Mouse (Mus musculus) forebrain, embryonic 11.5 days (tissue): ENCODE measurements around the gene Zmynd10. TPM values are rescaled to one million over a fixed set of nuclear protein-coding genes. Genes with fewer than 3 reads are reported as not detected.
A peak's percentile ranks its signal among the peaks of the same experiment; 100 is the strongest.

ENCODE experiments used
- ATAC-seq: fragments of 200-750 bp; cut with Nextera tagmentation; replicated peaks from 2 replicates; pipeline ENCODE4 v1.8.0; 2017; ENCODE audit warnings: moderate TSS enrichment; ENCODE audit not compliant: low FRiP score
- DNase-seq: peaks from one replicate; pipeline ENCODE4 v3.0.0-alpha.2; 2017; ENCODE audit warnings: low spot score
- H3K27ac ChIP-seq: fragments of 300-500 bp; sonication (generic); 2 replicates; pipeline ENCODE4 v1.5.1; 2014; ENCODE audit warnings: low read depth, low read length
- H3K27me3 ChIP-seq: fragments of 300-500 bp; sonication (generic); 2 replicates; pipeline ENCODE4 v1.6.1; 2014; ENCODE audit warnings: mild to moderate bottlenecking, low read length, mixed read lengths; ENCODE audit not compliant: control insufficient read depth, insufficient read depth
- H3K36me3 ChIP-seq: fragments of 300-500 bp; sonication (generic); 2 replicates; pipeline ENCODE4 v1.6.1; 2014; ENCODE audit warnings: mild to moderate bottlenecking, low read length, moderate library complexity, mixed read lengths; ENCODE audit not compliant: control insufficient read depth, insufficient read depth
- H3K4me1 ChIP-seq: fragments of 300-500 bp; sonication (generic); replicated peaks from 2 replicates; pipeline ENCODE4 v1.6.1; 2014; ENCODE audit warnings: low read length, mixed read lengths; ENCODE audit not compliant: control insufficient read depth, insufficient read depth
- H3K4me2 ChIP-seq: fragments of 300-500 bp; sonication (generic); 2 replicates; pipeline ENCODE4 v1.6.1; 2014; ENCODE audit warnings: low read depth, mild to moderate bottlenecking, low read length, moderate library complexity, mixed read lengths; ENCODE audit not compliant: severe bottlenecking
- H3K4me3 ChIP-seq: fragments of 300-500 bp; sonication (generic); 2 replicates; pipeline ENCODE4 v1.5.1; 2014; ENCODE audit warnings: low read depth, low read length
- H3K9ac ChIP-seq: fragments of 300-500 bp; sonication (generic); 2 replicates; pipeline ENCODE4 v1.6.1; 2014; ENCODE audit warnings: low read length
- H3K9me3 ChIP-seq: fragments of 300-500 bp; sonication (generic); 2 replicates; pipeline ENCODE4 v1.6.1; 2016; ENCODE audit warnings: low read length, mixed read lengths; ENCODE audit not compliant: control insufficient read depth
- WGBS: fragments of 180-500 bp; shearing (Covaris S2); extraction: QIAGEN DNeasy Blood & Tissue Kit; methylation state at CpG from one replicate; pipeline ENCODE4 v1.1.7; 2014; 5-methylcytosine and 5-hydroxymethylcytosine counted together
- polyA plus RNA-seq: library from polyadenylated mRNA; unstranded; fragments of >200 nt; fragmentation: Nextera tagmentation; extraction: Ambion mirVana; gene quantifications from 2 replicates; pipeline ENCODE4 v1.2.1, GENCODE M21; 2014

Zmynd10 gene
- polyA plus RNA-seq: 1.1 and 2.3 TPM in 2 replicates

DNA sequence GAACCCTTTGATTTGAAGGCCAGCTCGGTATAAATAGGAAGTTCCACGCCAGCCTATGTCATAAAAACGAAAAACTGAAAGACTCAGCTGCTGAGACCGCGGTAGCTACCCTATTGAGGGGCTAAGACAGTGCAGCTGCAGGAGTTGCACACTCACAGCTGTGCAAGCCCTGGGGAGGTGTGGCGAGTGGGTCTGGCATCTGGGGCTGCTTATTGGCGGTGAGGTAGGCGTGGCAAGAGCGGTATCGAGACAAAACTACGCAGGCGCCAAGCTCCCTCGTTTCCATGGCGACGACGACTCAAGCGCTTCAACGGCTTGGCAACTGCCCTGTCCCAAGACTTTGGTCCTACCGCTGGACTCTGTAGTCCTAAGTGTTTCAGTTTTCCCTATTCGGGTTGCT, at the start of gene Zmynd10:
Gene Zmynd10, plus strand, starts transcription at position 273 of the 400 bp plus-strand sequence.
- Histone ChIP-seq H3K9ac (peak within 1 kb of the TSS; percentile 27), H3K4me1 (peaks cover 22% of the 10 kb centered on the region), H3K9me3 (no peaks in the 10 kb centered on the region), H3K4me3 (no peak within 1 kb of the TSS), H3K4me2 (peak within 1 kb of the TSS; percentile 46), H3K27ac (no peak within 1 kb of the TSS), H3K36me3 (no peaks in the 10 kb centered on the region), H3K27me3 (peaks cover 14% of the 10 kb centered on the region)
- ATAC-seq (peak; percentile 74), DNase-seq (peak; percentile 93)
- 3% methylated on average over 20 of the region's 20 CpGs for WGBS

DNA sequence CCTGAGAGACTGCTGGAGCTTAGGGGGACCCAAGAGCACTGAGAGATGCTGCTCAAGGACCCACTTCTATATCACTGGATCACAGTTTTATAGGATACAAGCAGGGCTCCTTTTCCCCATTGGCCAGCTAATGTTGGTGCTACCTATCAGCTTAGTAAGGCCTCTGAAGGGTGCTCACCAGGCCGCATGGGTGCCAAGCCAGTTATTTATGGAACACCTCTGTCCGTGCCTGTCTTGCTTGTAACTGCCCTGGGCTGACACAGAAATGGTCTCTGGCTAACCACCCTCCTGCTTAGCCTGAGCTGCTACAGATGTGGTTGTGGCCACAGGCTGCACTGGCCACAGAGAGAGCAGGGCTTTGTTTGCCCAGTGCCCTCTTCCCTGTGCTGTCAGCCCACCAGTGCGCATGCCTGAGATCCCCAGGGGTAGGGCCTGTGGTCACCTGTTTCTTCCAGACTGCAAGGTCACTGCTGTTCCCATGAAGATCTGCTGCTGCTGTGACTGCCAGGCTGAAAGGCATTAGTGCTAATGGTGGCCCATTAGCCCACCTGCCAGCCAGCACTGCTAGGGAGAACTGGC, 46.3 kb upstream of the Zmynd10 start:
- no peaks in the 10 kb centered on the region for H3K4me1 ChIP-seq
- WGBS: 97% methylated on average over 3 of the region's 3 CpGs
- no peaks in the 10 kb centered on the region for H3K36me3 ChIP-seq
- ATAC-seq (no peak), DNase-seq (no peak)
- H3K27me3 ChIP-seq: no peaks in the 10 kb centered on the region
- H3K9me3 ChIP-seq: no peaks in the 10 kb centered on the region
- no peak overlapping the region for H3K27ac ChIP-seq
- no peak overlapping the region for H3K4me2 ChIP-seq
- H3K9ac ChIP-seq: no peak overlapping the region
- no peak overlapping the region for H3K4me3 ChIP-seq

DNA sequence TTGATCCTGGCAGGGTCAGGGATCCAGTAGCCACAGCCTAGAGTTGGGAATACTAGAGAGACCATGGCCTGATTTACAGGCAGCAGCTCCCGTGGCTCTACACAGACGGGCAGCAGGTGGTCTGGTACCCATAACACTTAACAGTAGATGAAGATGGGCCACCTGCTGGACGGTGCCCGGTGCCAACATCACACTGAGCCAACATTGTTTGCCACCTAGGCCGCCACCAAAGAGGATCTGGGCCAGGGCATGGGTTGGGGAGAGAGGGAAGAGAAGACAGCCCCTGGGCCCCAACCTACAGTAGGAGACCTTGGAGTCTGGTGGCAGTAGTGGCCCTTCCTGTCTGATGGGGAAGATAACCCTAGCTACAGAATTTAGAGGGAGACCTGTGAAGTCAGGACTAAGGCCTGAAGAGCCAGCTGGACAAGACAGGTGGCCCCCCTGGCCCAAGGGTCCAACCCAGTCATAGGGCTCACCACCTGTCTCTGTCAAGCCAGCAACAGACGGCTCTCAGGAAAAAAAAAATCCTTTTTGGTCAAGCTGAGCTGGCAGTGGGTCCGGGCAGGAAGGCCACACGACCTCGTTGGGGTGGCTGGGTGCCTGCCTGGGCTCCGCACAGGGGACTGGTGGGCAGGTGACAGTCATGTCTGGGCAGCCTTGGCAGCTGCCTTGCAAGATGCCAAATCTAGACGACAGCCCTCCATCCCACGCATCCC, 44.8 kb upstream of the Zmynd10 start:
- Histone ChIP-seq H3K27me3 (no peaks in the 10 kb centered on the region), H3K9ac (no peak overlapping the region), H3K9me3 (no peaks in the 10 kb centered on the region), H3K4me1 (peaks cover 2% of the 10 kb centered on the region; the same call in 1 of the 2 replicates), H3K36me3 (no peaks in the 10 kb centered on the region), H3K4me3 (no peak overlapping the region), H3K4me2 (no peak overlapping the region), H3K27ac (no peak overlapping the region)
- DNase-seq: no peak
- WGBS: 92% methylated on average over 12 of the region's 12 CpGs
- ATAC-seq: no peak

DNA sequence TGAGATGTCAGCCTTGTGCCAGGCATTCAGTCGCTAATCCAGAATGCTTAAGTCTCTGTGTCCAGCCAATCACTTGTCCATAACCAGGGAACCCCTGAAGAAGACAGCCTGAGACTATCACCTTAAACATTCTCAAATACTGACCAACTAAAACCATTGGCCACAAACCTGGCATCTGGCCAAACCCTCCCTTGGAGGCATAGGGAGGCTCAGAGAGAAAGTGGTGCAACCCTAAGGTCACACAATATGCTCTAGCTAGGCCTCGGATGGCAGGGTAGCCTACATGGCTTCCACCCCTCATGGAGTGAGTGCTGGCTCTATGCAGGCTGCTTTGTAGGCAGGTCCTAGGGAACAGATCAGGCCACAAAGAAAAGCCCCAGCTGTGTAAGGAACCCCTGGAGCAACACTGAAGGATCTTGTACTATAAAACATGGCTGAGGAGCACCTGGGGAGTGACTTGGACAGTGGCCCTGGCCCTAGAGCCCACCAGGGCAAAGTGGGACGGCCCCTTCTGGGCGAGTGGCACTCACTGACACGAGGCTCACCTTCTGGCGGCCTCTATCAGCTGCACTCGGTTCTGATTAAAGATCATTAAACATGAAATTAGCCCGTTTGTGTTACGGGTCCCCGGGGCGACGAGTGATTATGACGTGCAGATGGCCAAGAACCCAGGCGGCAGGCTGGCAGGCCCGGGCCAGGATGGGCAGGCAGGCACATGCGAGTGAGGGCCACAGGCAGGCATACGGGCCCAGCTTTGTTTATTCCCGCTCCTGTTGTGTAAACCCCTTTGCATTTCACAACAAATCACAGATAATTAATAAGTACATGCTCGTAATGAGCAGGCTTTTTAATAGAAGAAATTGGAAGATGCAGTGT, 42.2 kb upstream of the Zmynd10 start:
- WGBS: 81% methylated on average over 19 of the region's 19 CpGs
- Histone ChIP-seq H3K27ac (peak overlapping the region; percentile 12; the same call in 1 of the 2 replicates), H3K27me3 (no peaks in the 10 kb centered on the region), H3K4me2 (no peak overlapping the region), H3K4me3 (no peak overlapping the region), H3K9me3 (no peaks in the 10 kb centered on the region), H3K4me1 (peaks cover 5% of the 10 kb centered on the region), H3K9ac (no peak overlapping the region), H3K36me3 (no peaks in the 10 kb centered on the region)
- DNase-seq (no peak), ATAC-seq (no peak)

DNA sequence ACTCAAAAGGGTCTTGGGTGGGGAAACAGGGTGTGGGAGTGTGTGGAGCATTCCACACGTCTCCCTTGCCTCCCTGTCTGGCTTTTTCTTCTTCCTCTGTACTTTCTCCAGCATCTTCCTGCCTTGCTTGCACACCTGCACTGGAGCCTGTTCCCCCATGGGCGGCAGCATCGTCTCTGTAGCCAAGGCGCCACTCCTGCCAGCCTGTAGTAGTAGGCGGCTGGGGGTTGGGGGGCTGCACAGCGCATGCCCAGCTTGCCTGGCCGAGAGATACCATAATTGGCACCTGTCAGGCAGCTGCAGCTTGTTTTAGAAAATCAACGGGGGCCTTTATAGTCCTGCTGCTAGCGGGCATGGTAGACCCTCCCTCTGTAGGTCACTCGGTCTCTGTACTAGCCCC, 38.8 kb upstream of the Zmynd10 start:
- H3K27me3 ChIP-seq: no peaks in the 10 kb centered on the region; the same call in 1 of the 2 replicates
- H3K4me1 ChIP-seq: peaks cover 12% of the 10 kb centered on the region
- DNase-seq (no peak), ATAC-seq (no peak)
- no peaks in the 10 kb centered on the region for H3K9me3 ChIP-seq
- 57% methylated on average over 10 of the region's 10 CpGs for WGBS
- no peak overlapping the region for H3K27ac ChIP-seq
- no peak overlapping the region for H3K4me2 ChIP-seq
- H3K9ac ChIP-seq: no peak overlapping the region
- H3K36me3 ChIP-seq: no peaks in the 10 kb centered on the region
- H3K4me3 ChIP-seq: no peak overlapping the region

DNA sequence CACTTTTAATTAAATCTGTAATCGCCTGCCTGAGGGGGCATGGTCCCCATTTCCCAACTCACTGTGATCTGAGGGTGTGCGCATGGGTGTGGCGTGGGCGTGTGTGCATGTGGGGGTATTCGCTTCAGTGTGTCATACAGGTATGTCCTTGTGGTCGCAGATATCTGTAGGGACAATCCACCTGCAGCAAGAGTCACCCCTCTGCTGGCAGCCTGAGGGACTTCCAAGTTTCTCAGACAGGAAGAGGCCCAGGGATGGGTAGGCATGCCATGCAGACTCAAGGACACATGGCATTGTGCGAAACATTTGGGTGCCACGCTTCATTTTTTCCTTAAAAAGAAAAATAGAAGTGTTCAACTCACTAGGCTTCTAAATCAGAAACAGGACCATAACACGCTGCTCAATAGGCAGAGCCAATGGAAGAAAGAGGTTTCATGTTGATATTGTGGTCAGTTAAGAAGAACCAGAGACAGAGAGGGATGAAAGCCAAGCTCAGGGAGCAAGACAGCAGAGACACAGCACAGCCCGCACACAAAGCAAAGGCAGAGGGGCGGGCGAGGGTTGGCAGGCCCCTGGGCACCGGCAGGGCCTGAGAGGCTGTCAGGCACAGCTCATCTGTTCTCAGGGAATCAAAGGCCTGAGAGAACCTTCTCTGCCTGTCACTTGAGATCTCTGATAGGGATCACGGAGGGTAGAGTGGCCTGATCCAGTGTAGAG, 36.6 kb upstream of the Zmynd10 start:
- WGBS: 90% methylated on average over 14 of the region's 14 CpGs
- Histone ChIP-seq H3K4me3 (no peak overlapping the region), H3K27ac (no peak overlapping the region), H3K4me1 (peaks cover 12% of the 10 kb centered on the region), H3K36me3 (no peaks in the 10 kb centered on the region), H3K9me3 (no peaks in the 10 kb centered on the region), H3K27me3 (no peaks in the 10 kb centered on the region; the same call in 1 of the 2 replicates), H3K9ac (no peak overlapping the region), H3K4me2 (no peak overlapping the region)
- DNase-seq (no peak), ATAC-seq (no peak)

DNA sequence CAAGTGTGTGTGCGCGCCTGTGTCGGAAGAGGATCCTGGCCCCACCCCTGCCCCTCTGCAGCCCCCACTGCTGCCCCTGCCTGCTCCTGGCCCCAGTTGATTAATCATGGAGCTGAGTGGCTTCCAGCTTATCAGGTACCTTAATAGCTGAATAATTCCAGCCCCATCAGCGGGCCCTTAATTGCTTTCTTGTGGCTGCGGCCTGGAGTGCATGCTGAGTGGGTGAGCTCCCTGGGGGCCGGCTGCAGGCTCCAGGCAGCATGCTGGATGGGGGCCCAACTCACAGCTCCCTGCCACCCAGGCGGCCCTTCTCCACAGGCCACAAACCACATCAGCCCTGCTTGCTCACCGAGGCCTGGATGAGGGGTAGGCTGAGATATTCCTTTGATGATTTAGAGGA, 35.7 kb upstream of the Zmynd10 start:
- Histone ChIP-seq H3K27me3 (no peaks in the 10 kb centered on the region; the same call in 1 of the 2 replicates), H3K4me2 (no peak overlapping the region), H3K4me1 (peaks cover 12% of the 10 kb centered on the region), H3K4me3 (no peak overlapping the region), H3K9me3 (no peaks in the 10 kb centered on the region), H3K9ac (no peak overlapping the region), H3K36me3 (no peaks in the 10 kb centered on the region), H3K27ac (peak overlapping the region; percentile 27; the same call in 1 of the 2 replicates)
- ATAC-seq (no peak), DNase-seq (no peak)
- WGBS: 55% methylated on average over 8 of the region's 8 CpGs

DNA sequence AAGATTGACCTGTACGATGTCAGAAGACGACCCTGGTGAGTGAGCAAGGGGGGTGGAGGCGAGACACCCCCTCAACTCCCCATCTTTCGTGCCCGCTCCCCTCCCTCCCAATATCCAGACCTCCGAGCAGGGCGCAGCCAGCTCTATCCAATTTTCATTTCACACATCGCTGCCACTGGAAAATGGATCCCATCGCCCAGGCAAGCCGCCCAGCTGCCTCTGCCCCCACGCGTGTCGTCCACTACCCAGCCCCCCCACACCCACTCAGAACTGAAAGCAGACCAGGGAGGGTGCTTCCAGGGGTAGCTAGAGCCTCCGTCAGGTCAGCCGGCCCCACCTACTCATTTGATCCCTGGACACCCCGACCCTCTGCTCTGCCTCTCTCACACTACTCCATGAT, 34.8 kb upstream of the Zmynd10 start:
- Histone ChIP-seq H3K4me1 (peaks cover 10% of the 10 kb centered on the region), H3K4me3 (no peak overlapping the region), H3K4me2 (no peak overlapping the region), H3K27me3 (no peaks in the 10 kb centered on the region; the same call in 1 of the 2 replicates), H3K27ac (no peak overlapping the region), H3K9ac (no peak overlapping the region), H3K9me3 (no peaks in the 10 kb centered on the region), H3K36me3 (no peaks in the 10 kb centered on the region)
- DNase-seq (no peak), ATAC-seq (0 out of 2 replicates have a peak, but pooled peaks have one; percentile 4)
- WGBS: 67% methylated on average over 16 of the region's 16 CpGs
